Mouse (Mus musculus) liver, adult (tissue): ENCODE measurements around the gene Trappc2l.

Experiments
- GATA4 ChIP-seq: IDR thresholded peaks from 2 replicates; pipeline ENCODE4 v1.6.1; 2014; ENCODE audit warnings: mild to moderate bottlenecking, low read length; ENCODE audit not compliant: insufficient replicate concordance

Gene Trappc2l

GRCm38 (mm10) chr8:122656056-122656999, 44.9 kb downstream of the Trappc2l start:
- 0 out of 2 replicates have a peak, but pooled peaks have one; percentile 47 for TF ChIP-seq GATA4

- no peak for TF ChIP-seq GATA4
Measured at GRCm38 (mm10) chr8:122658149-122658806, 46.8 kb downstream of the Trappc2l start.

- TF ChIP-seq GATA4 = no peak
Measured at GRCm38 (mm10) chr8:122658807-122659160, 47.3 kb downstream of the Trappc2l start.

GRCm38 (mm10) chr8:122660022-122660421, 48.6 kb downstream of the Trappc2l start:
- no peak for TF ChIP-seq GATA4

- TF ChIP-seq GATA4 = no peak
Measured at GRCm38 (mm10) chr8:122661138-122661537, 49.7 kb downstream of the Trappc2l start.

GRCm38 (mm10) chr8:122661894-122662293, 50.5 kb downstream of the Trappc2l start:
- no peak for TF ChIP-seq GATA4

GRCm38 (mm10) chr8:122663106-122663505, 51.7 kb downstream of the Trappc2l start:
- TF ChIP-seq GATA4 = no peak

- TF ChIP-seq GATA4 = no peak
Measured at GRCm38 (mm10) chr8:122663670-122664069, 52.2 kb downstream of the Trappc2l start.

- no peak for TF ChIP-seq GATA4
Measured at GRCm38 (mm10) chr8:122665221-122665620, 53.8 kb downstream of the Trappc2l start.

- no peak for TF ChIP-seq GATA4
Measured at GRCm38 (mm10) chr8:122665667-122666316, 54.4 kb downstream of the Trappc2l start.
